Mouse (Mus musculus): ENCODE data around the gene Spop. TPM values are rescaled to one million over a fixed set of nuclear protein-coding genes. Genes with fewer than 3 reads are reported as not detected.
A peak's percentile ranks its signal among the peaks of the same experiment; 100 is the strongest.

Spop gene
- polyA plus RNA-seq (2015; fragmentation: Nextera tagmentation; extraction: Ambion mirVana), result 54.1 and 61.2 TPM in 2 replicates

- Histone ChIP-seq H3K9ac (ENCODE audit: low read depth, low read length) (peak within 1 kb of the TSS; percentile 17), H3K9me3 (ENCODE audit: control insufficient read depth) (no peaks in the 10 kb centered on the region), H3K4me1 (replicated peaks; ENCODE audit: control insufficient read depth, insufficient read depth, low read length) (peaks cover 8% of the 10 kb centered on the region; the same call in 1 of the 2 replicates), H3K4me2 (replicated peaks; ENCODE audit: low read depth) (peak within 1 kb of the TSS; percentile 79), H3K27me3 (replicated peaks; ENCODE audit: control insufficient read depth, insufficient read depth, low read length) (no peaks in the 10 kb centered on the region; the same call in 1 of the 2 replicates), H3K4me3 (ENCODE audit: low read depth, low read length) (peak within 1 kb of the TSS; percentile 57), H3K36me3 (ENCODE audit: control insufficient read depth, insufficient read depth) (no peaks in the 10 kb centered on the region), H3K27ac (ENCODE audit: low read depth, low read length) (peak within 1 kb of the TSS; percentile 81)
- ATAC-seq, result peak; percentile 92
- TF ChIP-seq CTCF (IDR thresholded peaks at IDR 0.05; ENCODE audit: low read depth), result no peak
- under 1% methylated on average over 52 of the region's 58 CpGs for WGBS
These were observed at the start of gene Spop for GRCm38 (mm10) chr11:95413641-95414535. Gene Spop (plus strand): TSS chr11:95414080.

GRCm38 (mm10) chr11:95364388-95364787 lies 49.5 kb upstream of the Spop start:
- ATAC-seq, result no peak
- no peak overlapping the region for H3K27ac ChIP-seq (ENCODE audit: low read depth, low read length)
- H3K4me2 ChIP-seq (replicated peaks; ENCODE audit: low read depth), result no peak overlapping the region
- H3K36me3 ChIP-seq (ENCODE audit: control insufficient read depth, insufficient read depth), result peaks cover 3% of the 10 kb centered on the region; the same call in 1 of the 2 replicates
- H3K9me3 ChIP-seq (ENCODE audit: control insufficient read depth), result no peaks in the 10 kb centered on the region
- no peak overlapping the region for H3K9ac ChIP-seq (ENCODE audit: low read depth, low read length)
- TF ChIP-seq CTCF (IDR thresholded peaks at IDR 0.05; ENCODE audit: low read depth), result no peak
- H3K4me1 ChIP-seq (replicated peaks; ENCODE audit: control insufficient read depth, insufficient read depth, low read length), result no peaks in the 10 kb centered on the region
- no peaks in the 10 kb centered on the region for H3K27me3 ChIP-seq (replicated peaks; ENCODE audit: control insufficient read depth, insufficient read depth, low read length)
- 75% methylated on average over 5 of the region's 5 CpGs for WGBS
- no peak overlapping the region for H3K4me3 ChIP-seq (ENCODE audit: low read depth, low read length)

GRCm38 (mm10) chr11:95365596-95365995 lies 48.3 kb upstream of the Spop start:
- ATAC-seq, result 0 out of 2 replicates have a peak, but pooled peaks have one; percentile 24
- H3K4me1 ChIP-seq (replicated peaks; ENCODE audit: control insufficient read depth, insufficient read depth, low read length), result no peaks in the 10 kb centered on the region
- H3K27ac ChIP-seq (ENCODE audit: low read depth, low read length), result peak overlapping the region; percentile 2
- H3K4me3 ChIP-seq (ENCODE audit: low read depth, low read length), result no peak overlapping the region
- no peak overlapping the region for H3K9ac ChIP-seq (ENCODE audit: low read depth, low read length)
- no peaks in the 10 kb centered on the region for H3K27me3 ChIP-seq (replicated peaks; ENCODE audit: control insufficient read depth, insufficient read depth, low read length)
- H3K4me2 ChIP-seq (replicated peaks; ENCODE audit: low read depth), result no peak overlapping the region
- H3K9me3 ChIP-seq (ENCODE audit: control insufficient read depth), result no peaks in the 10 kb centered on the region
- no peak for TF ChIP-seq CTCF (IDR thresholded peaks at IDR 0.05; ENCODE audit: low read depth)
- 63% methylated on average over 10 of the region's 10 CpGs for WGBS
- H3K36me3 ChIP-seq (ENCODE audit: control insufficient read depth, insufficient read depth), result no peaks in the 10 kb centered on the region; the same call in 1 of the 2 replicates

GRCm38 (mm10) chr11:95366280-95366897 lies 47.5 kb upstream of the Spop start:
- H3K9me3 ChIP-seq (ENCODE audit: control insufficient read depth), result no peaks in the 10 kb centered on the region
- H3K4me3 ChIP-seq (ENCODE audit: low read depth, low read length), result no peak overlapping the region
- WGBS, result 73% methylated on average over 6 of the region's 6 CpGs
- 0 out of 2 replicates have a peak, but pooled peaks have one; percentile 11 for ATAC-seq
- H3K4me1 ChIP-seq (replicated peaks; ENCODE audit: control insufficient read depth, insufficient read depth, low read length), result no peaks in the 10 kb centered on the region
- H3K27me3 ChIP-seq (replicated peaks; ENCODE audit: control insufficient read depth, insufficient read depth, low read length), result no peaks in the 10 kb centered on the region
- no peak overlapping the region for H3K4me2 ChIP-seq (replicated peaks; ENCODE audit: low read depth)
- H3K36me3 ChIP-seq (ENCODE audit: control insufficient read depth, insufficient read depth), result no peaks in the 10 kb centered on the region; the same call in 1 of the 2 replicates
- TF ChIP-seq CTCF (IDR thresholded peaks at IDR 0.05; ENCODE audit: low read depth), result peak; percentile 56
- H3K27ac ChIP-seq (ENCODE audit: low read depth, low read length), result peak overlapping the region; percentile 54
- no peak overlapping the region for H3K9ac ChIP-seq (ENCODE audit: low read depth, low read length)

GRCm38 (mm10) chr11:95367011-95367735 lies 46.7 kb upstream of the Spop start:
- H3K4me1 ChIP-seq (replicated peaks; ENCODE audit: control insufficient read depth, insufficient read depth, low read length), result no peaks in the 10 kb centered on the region
- no peak for ATAC-seq
- no peaks in the 10 kb centered on the region for H3K9me3 ChIP-seq (ENCODE audit: control insufficient read depth)
- H3K36me3 ChIP-seq (ENCODE audit: control insufficient read depth, insufficient read depth), result peaks cover under 1% of the 10 kb centered on the region
- TF ChIP-seq CTCF (IDR thresholded peaks at IDR 0.05; ENCODE audit: low read depth), result no peak
- H3K27ac ChIP-seq (ENCODE audit: low read depth, low read length), result no peak overlapping the region
- H3K9ac ChIP-seq (ENCODE audit: low read depth, low read length), result no peak overlapping the region
- 79% methylated on average over 8 of the region's 8 CpGs for WGBS
- no peaks in the 10 kb centered on the region for H3K27me3 ChIP-seq (replicated peaks; ENCODE audit: control insufficient read depth, insufficient read depth, low read length)
- no peak overlapping the region for H3K4me3 ChIP-seq (ENCODE audit: low read depth, low read length)
- no peak overlapping the region for H3K4me2 ChIP-seq (replicated peaks; ENCODE audit: low read depth)
